Mouse (Mus musculus) 3134 (cell line): ENCODE data around the gene Lrwd1.
A peak's percentile ranks its signal among the peaks of the same experiment; 100 is the strongest.
"Not testable (repeated sequence)": the region's sequence is repeated elsewhere in the genome, so short reads cannot be mapped to it uniquely, and the experiment has no call there.

Experiments
- DNase-seq: peaks from one replicate; pipeline ENCODE4 v3.0.0-alpha.2; 2011; ENCODE audit warnings: low spot score; ENCODE audit not compliant: insufficient read length; ENCODE audit errors: extremely low read depth

Gene Lrwd1

DNA sequence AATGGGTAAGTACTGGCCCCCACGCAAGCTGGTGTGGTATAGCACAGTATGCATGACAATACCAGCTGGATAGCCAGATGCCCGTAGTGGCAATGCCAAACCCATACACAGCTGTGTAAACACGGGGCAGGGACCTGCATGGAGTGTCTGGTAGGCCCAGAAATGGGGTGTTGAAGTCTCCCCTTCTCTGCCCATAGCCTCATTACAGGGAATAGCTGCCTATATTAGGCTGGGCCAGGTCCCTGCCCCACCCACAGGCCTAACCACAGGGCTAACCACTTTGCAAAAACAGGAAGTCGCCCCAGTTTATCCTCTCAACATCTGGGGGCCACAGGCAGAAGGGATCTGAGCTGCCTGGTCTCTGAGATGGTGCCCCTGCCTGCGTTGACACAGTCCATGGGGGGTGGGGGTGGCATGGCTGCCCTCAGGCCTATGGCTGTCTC, 13.3 kb upstream of the Lrwd1 start:
- not testable (repeated sequence) for DNase-seq

DNA sequence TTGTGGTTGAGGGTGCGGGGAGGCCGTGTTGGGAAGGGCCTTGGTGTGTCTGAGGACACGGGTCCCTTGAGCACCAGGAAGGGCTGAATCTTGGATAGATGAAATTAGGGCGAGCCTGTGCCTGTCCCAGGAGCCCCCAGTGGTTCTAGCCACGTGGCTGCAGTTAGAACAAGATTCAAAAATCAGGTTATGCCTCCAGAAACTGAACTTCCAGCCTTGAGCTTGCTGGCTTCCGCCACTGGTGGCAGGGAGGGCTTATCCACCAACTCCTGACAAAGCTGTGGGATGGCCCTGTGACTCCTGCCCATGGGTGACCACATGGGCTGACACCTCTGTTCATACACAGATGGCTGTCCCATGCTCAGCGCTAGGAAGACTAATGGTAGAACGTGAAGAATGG, 11.8 kb upstream of the Lrwd1 start:
- DNase-seq: no peak

DNA sequence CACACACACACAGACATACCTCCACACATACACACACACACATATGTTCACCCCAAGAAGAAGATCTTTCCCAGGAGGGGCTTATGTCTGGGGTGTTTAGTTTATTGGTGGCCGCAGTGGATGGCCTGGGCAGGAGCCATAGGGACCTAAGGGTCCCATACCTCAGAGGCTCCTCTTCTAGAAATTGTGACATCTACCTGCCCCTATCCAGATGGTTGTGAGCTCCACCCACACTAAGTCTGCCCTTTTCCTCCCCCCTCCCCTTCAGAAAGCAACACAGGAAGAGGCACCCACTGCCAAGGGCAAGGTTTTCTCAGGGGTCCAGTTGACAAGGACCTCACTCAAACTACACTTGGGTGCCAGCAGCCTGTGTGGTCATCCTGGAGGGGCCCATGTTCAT, 11.1 kb upstream of the Lrwd1 start:
- DNase-seq: no peak

DNA sequence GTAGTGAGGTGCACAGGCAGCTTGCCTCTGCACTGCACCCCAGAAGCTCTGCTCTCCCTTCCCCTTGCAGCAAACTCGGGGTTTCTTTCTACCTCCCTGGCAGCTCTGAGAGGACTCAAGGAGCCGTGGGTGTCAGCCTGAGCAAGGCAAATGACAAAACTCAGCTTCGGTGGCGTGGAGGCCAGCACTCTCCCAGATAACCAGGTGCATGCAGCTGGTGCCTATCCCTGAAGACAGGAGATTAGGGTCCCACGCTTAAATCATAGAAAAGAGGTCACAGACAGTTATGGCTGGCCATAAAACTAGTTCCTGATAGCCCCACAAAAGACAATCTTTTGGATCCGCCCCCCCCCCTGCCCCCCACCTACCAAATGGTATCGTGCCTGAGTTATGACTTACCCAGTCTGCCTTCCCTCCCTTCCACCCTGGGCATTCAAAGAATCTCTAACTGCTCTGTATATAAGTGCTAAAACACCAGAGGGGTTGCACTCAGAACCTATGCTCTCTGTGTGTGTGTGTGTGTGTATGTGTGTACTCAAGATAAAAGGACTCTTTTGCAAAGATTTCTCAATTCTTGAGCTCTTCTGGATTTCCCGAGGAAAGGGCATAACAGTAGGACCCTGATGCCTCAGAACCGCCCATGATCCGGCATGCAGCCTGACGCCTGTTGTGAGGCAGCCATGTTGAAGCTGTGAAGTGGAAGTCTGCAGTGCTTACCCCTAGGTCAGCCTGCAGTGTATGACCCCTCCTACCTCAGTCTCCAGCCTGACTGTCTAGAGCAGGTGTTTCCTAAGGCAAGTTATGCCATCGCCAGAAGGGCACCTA, 8.9 kb upstream of the Lrwd1 start:
- DNase-seq: no peak

DNA sequence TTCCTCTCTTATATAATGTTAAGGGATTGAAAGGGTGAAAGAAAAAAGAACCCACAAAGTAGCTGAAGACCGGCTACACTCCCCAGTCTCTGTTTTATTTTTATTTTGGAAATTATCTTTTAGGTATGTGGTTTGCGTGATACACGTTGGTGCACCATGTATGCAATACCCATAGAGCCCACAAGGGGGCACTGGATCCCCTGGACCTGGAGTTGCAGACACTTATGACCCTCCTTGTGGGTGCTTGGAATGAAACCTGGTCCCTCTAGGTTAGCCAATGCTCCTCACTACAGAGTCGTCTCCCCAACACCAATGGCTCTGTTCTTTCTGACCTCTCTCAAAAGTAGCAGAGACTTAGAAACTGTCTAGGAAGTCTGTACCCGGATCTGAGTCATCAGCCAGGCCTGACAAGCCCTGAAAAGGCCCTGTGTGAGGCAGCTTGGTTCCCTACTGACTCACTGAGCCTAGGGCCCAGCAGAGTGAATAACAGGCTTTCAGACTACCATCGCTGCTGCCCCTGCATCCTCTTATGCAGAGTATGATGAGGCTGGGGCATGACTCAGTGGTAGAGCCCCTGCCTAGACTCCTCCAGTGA, 7.4 kb upstream of the Lrwd1 start:
- DNase-seq: peak; percentile 64

DNA sequence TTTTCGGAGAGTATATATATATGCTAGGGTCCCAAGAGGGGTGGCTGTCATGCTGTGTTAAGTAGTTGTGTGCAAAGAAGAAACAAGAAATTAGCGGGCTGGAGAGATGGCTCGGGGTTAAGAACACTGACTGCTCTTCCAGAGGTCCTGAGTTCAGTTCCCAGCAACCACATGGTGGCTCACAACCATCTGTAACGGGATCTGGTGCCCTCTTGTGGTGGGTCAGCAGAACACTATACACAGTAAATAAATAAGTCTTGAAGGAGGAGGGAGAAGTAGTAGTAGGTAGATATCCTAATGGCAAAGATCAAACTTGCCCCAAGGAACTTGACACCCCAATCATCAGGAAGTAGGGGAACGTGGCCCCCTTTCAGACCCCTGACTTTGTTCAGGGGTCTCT, 6.9 kb upstream of the Lrwd1 start:
- DNase-seq: no peak

DNA sequence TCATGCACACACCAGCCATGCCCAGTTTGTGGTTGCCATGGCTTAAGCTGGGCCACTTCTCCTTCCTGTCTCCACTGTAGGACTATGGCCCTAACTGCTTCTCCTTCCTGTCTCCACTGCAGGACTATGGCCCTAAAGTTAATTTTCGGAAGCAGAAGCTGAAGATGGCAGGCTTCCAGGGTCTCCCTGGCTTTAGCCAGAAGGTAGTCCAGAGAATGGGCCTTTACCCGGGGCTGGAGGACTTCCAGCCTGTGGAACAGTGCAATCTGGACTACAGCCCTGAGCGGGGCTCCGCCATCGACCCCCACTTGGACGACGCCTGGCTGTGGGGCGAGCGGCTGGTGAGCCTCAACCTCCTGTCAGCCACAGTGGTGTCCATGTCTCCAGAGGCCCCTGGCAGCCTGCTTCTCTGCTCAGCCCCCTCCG, 4.2 kb upstream of the Lrwd1 start:
- DNase-seq: no peak

DNA sequence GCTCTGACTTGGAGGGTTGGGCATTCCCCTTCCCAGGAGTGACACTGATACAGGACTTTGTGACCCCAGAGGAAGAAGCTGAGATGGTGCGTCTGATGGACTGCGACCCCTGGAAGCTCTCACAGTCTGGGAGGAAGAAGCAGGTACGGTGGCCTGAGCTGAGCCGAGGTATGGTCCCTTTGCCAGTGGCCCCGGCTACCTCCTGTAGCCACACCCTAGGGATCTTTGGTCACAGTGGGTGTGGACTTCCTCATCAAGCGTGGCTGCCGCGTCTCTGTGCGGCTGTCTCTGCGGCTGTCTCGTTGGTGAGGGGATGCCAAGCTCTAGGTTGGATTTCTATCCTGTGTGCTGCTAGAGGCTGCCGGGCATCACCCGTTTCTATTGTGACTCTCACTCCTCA, 3.5 kb upstream of the Lrwd1 start:
- DNase-seq: no peak

DNA sequence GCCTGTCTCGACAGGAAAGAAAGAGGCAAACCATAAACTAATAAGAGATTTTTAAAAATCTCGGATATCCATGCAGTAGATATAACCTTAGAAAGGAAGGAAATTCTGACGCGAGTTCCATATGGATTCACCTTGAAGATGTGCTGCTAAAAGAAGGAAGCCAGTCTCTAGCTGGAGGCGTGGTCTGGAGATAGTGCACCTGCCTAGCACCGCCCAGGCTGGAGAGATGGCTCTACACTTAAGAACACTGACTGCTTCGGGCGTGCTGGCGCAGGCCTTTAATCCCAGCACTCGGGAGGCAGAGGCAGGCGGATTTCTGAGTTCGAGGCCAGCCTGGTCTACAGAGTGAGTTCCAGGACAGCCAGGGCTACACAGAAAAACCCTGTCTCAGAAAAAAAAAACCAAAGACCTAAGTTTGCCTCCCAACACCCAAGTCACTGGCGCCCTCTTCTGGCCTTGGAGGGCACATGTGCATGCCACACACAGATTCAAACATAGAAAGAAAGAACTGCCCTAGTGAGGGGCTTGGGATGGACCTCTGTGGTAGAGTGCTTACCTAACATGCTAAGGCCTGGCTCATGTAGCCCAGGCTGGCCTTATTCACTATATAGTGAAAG, 1.9 kb upstream of the Lrwd1 start:
- DNase-seq: peak; percentile 67

DNA sequence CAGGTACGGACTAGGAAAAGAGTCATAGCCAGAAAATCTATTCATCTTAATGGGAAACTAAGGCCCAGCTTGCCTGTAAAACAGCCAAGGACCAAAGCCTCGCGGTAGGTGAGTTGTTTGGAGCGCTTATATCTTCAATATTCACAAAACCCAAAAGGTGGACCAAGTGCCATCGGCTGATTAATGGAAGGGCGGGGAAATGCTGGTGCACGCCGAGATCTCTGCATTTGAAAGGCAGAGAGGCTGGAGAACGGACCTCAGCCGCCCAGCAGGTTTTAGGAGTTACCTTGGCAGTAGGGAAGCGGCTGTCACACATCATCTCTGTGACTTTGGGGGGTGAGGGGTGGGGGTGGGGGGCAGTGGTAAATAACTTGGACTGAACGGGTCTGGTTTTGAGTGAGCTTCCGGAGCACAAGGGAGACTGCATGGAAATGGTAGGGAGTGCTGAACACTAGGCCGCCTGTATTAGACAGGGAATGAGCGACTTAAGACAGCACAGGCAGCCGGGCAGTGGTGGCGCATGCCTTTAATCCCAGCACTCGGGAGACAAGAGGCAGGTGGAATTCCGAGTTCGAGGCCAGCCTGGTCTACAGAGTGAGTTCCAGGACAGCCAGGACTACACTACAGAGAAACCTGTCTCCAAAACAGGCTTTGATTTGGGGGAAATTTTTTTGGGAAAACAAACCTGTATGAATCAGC, 567 bp upstream of the Lrwd1 start:
- peak; percentile 51 for DNase-seq

DNA sequence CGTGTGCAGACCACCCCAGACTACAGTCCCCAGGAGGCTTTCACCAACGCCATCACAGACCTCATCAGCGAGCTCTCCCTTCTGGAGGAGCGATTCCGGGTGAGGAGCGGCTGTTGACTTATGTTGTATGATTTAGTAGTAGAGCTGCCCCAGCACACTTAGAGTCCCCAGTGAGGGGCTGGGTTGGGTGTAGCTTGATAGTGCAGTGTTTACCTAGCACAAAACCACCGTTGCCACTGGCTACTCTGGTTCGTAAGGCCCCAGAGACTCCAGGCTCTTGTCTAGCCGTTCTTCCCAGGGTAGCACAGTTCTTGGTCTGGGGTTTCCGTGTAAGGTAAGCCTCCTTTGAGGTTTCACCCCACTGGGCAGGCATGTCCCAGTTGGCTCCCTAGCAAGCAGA, 13.7 kb downstream of the Lrwd1 start:
- no peak for DNase-seq

DNA sequence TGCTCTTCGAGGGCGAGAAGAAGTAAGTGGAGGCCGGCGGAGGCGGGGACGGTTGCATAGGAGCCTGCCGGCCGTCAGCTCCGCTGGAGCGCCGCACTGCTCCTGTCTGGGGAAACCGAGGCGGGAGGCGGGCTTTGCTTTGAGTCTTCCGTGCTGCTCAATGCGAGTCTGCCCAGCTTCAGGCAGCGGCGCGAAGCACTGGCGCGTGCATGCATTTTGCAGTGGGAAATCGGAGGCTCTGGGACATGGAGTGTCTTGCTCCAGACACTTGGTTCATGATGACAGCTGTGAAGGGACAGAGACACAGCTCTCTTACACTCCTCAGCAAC, 19.1 kb downstream of the Lrwd1 start:
- no peak for DNase-seq

DNA sequence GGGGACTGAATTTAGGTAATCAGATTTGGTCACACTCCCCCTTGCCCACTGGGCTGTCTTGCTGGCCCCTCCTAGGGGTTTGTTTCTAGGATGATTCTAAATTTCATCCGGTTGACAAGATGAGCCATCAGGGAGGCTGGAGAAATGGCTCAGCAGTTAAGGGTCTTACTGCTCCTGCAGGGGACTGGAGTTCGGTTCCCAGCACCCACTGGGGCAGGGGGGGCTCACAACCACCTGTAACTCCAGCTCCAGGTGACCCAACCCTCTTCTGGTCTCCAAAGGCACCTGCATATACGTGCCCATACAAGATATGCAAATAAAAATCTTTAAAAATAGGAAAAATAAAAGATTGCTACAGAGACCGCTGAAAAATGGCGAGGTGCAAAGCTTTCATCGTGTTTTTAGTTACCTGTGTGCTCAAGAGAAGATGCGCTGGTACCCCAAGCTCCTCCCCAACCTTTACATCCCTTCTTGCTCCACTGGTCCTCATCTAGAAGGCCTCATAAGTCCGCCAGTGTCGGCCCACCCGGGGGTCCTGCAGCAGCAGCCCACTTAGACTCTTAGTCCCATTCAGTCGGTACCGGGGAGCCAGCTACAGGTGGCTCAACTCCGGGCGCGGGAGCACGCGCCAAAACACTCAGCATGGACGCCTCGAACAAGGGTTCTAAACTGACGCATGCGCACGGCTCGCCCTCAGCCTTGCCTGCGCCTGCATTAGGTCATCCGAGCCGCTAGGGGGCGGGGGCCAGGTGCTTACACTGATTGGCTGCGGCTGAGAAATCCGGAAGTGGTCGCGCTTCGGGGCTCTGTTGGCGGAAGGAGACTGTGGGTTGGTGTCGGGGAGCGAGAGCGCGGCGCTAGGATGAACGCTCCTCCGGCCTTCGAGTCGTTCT, 19.7 kb downstream of the Lrwd1 start, which contains the start of gene Polr2j:
Gene Polr2j (plus strand): TSS at position 741 of the 893 bp plus-strand sequence.
- DNase-seq: peak; percentile 95

DNA sequence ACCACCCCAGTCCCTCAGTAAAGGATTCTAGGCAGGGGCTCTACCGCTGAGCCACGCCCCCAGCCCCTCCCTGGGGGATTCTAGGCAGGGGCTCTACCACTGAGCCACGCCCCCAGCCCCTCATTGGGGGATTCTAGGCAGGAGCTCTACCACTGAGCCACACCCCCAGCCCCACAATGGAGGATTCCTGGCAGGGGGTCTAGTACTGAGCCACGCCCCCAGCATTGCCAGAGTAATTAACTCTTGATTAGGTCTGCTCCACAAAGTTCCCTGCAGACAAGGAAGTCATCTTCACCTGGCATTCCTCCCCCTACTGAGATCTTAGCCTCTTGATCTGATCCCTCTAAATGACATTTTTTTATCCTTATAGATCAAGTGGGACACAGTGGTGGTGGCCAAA, 22.3 kb downstream of the Lrwd1 start:
- not testable (repeated sequence) for DNase-seq

DNA sequence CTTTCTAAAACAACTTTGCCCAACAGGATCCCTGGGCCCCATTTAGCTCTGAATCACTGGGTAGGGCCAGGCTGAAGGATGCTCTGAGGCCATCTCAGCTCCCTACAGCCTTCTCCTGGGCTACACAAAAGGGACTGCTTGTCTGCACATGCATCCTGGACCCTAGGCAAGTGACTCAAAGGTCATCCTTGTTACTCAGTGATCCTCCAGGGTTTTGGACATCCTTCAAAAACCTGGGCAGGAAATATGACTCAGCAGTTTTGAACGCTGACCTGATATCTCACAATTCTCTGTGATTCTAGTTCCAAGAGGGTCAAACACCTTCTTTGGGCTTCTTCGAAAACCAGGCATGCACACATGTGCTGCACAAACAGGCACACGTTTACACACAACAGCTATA, 26.8 kb downstream of the Lrwd1 start:
- peak; percentile 48 for DNase-seq

DNA sequence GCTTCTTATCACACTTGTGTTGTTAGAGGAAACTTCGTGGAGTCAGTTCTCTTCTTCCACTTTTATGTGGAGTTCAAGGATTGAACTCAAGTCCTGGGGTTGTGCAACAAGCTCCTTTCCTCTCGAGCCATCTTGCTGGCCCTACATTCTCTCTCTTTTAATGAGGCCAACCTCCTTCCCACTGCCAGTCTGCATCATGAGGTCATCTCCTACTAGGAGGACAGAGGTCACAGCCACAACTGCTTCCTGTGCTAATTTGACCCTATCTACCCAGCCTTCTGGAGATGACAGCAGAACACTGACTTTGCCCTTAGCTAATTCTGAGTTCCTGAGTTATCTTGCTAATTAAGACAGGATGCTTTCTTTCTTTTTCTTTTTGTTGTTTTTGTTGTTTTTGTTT, 27.4 kb downstream of the Lrwd1 start:
- DNase-seq: no peak

DNA sequence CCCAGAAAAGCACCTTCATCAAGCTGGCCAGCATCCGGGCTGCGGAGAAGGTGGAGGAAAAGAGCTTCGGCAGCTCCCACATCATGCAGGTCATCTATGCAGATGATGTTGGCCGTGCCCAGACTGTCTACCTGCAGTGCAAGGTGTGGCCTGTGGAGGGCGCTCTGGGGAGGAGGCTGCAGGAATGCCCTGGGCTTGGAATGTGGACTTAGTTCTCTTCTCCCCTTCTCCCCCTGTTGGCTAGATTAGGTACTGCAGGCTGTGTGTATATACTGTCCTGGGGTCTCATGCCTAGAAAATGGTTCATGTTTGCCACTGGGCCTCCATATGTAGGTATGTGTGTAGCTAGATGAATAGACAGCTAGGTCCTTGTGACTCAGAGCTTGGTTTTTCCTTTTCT, 31.4 kb downstream of the Lrwd1 start:
- DNase-seq: peak; percentile 44

DNA sequence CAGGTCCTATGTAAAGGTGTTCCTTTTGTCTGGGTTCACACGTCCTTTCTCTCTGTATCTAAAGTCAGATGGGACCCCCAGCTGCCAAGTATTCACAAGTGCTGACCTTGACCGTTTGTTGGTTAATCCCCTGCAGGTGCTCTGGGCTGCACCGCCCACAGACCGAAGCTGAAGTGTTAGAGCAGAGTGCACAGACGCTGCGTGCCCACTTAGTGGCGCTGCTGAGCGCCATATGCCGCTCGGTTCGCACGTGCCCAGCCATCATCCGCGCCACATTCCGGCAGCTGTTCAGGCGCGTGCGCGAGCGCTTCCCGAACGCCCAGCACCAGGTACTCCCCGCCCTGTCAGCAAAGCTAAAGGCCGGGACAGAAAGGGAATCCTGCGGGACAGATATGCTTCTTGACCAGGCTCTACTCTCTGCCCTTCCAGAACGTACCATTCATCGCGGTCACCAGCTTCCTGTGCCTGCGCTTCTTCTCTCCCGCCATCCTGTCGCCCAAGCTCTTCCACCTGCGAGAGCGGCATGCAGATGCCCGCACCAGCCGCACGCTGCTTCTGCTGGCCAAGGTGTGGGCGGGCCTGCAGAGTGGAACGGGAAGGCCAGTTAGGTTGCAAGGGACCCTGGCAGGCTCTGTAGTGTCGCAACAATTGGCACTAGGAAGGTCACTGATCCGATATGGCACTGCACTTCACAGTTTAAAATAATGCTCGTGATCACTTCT, 33.6 kb downstream of the Lrwd1 start:
- DNase-seq: no peak

DNA sequence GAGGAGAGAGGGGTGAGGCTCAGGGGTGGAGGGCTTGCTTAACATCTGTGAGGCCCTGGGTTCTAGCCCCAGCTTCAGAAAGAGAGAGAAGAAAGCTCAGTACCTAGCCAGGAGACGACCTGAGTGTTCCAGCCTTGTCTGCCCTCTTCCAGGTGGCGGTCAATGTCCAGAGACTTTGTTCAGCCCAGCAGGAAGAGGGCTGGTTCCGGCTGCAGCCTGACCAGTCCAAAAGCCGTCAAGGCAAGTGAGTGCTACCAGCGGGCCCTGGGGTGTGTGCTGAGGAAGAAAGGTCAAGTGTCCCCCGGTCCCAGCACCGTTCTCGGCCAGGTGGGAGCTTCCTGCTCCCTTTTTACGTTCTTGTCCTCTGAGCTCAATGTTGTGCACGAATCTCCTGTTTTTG, 37.3 kb downstream of the Lrwd1 start:
- no peak for DNase-seq

DNA sequence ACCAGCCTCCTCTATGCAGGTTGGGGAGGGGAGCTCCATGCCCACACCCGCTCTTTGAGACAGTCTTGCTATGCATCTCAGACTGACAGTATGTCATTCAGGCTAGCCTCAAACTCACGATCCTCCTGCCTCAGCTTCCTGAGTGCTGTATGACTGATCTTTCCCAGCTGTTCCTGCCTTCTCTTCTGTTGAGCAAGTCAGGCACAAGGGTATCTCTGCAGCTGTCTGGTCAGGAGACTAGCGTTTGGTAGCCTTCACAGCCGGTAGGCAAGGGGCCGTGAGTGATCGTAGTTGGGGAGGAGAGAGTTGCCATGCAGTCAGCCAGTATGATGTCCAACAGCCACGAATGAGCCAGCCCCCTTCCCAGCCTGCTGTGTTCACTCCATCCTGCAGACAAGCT, 40.8 kb downstream of the Lrwd1 start:
- DNase-seq: no peak
